Mouse (Mus musculus) Patski (cell line): Measurements from ENCODE around the gene Gast. TPM values are rescaled to one million over a fixed set of nuclear protein-coding genes. Genes with fewer than 3 reads are reported as not detected.
"Not testable (repeated sequence)": the region's sequence is repeated elsewhere in the genome, so short reads cannot be mapped to it uniquely, and the experiment has no call there.

Experiments
- ATAC-seq: fragments of 100-300 bp; one replicate; pipeline ENCODE4 v1.8.0; 2021
- CTCF ChIA-PET: fragments of 350-600 bp; sonication (Branson Sonifier 250); formaldehyde crosslinking; loops from one replicate; lab custom pipeline; 2022; ENCODE audit warnings: inconsistent platforms; lab: Charles Lee
- POLR2A ChIA-PET: fragments of 350-600 bp; sonication (Branson Sonifier 250); formaldehyde crosslinking; loops from one replicate; lab custom pipeline; 2022; ENCODE audit warnings: antibody characterized with exemption, inconsistent platforms; lab: Charles Lee
- DNase-seq: peaks from one replicate; pipeline ENCODE4 v3.0.0-alpha.2; 2011; ENCODE audit warnings: low read depth, low spot score
- H3K27me3 ChIP-seq: fragments of 371-371 bp; one replicate; pipeline ENCODE4 v1.5.1; 2021
- CTCF ChIP-seq: fragments of 100-300 bp; IDR thresholded peaks from one replicate; pipeline ENCODE4 v1.5.1; 2021
- in situ Hi-C: fragments of 300-500 bp; cut with MboI; formaldehyde crosslinking; loops from 3 replicates; pipeline ENCODE4 v1.11.1; 2018; ENCODE audit warnings: low pct_unique_long_range_greater_than_20kb, mixed read lengths
- polyA plus RNA-seq: library from polyadenylated mRNA; unstranded; gene quantifications from one replicate; pipeline ENCODE4 v1.2.3, GENCODE M21; 2021

Gast gene
- polyA plus RNA-seq, 1 experiment from 2014 or later, result not detected

DNA sequence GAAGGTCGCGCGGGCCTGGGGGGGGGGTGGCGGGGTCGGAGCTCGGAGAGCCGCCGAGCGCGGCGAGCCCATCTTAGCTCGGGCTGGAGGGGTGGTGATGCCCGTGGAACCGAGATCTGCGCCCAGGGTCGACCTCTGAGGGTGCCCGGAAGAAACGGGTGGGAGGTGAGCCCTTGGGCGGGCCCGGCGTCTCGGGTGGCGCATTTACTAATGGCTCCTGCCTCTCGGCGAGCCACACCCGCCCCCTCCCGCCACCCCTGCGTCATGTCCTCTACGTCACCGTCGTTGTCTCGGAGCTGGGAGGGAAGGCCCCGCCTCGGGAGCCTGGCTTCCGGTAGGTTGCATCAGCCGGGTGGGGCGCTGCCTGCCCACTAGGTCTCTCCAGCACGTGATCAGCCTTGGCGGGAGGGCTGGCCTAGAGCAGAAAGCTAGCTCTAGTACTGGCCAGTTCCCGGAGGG, 14.0 kb upstream of the Gast start:
- peak; percentile 74 for ATAC-seq
- peak; percentile 87 for DNase-seq
- in situ Hi-C loops, result no loop called here
- TF ChIP-seq CTCF, result no peak
- ChIA-PET CTCF (no interaction called here), POLR2A (interaction anchor here (0.7 to 1.1 kb wide), 4 partner anchors 9 to 1154 kb away, joined by 3 to 5 read pairs (median 4); no protein-coding TSS in a partner anchor)
- no peaks in the 10 kb centered on the region for H3K27me3 ChIP-seq

DNA sequence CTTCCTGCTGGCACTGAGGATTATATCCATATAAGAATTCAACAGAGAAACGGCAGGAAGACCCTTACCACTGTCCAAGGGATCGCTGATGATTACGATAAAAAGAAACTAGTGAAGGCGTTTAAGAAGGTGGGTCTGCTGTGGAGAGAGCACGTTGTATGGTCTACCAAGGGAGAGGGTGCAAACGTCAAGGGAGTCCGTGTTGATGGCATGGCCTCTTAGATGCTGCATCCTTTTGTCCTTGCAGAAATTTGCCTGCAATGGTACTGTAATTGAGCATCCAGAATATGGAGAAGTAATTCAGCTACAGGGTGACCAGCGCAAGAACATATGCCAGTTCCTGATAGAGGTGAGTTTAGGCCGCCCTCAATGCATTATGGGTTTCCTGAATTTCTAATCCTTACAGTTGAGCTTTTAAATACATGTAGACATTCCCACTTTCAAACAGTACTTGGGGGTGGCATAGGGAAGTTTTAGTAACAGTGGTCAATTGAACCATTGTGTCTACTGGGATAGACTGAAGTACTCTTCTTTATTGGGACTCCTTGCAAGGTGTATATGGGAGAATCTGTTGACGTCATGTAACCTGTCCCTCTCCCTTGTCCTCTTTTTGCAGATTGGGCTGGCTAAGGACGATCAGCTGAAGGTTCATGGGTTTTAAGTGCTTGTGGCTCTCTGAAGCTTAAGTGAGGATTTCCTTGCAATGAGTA, 13.4 kb upstream of the Gast start:
- H3K27me3 ChIP-seq, DNase-seq, ATAC-seq, in situ Hi-C loops: not testable (repeated sequence)
- POLR2A ChIA-PET, result interaction anchor here (0.7 kb wide), 2 partner anchors 10 to 1155 kb away, joined by 4 to 5 read pairs; no protein-coding TSS in a partner anchor
- CTCF ChIA-PET, result interaction anchor here (0.9 to 1.3 kb wide), 2 partner anchors 16 to 22 kb away, joined by 3 to 4 read pairs; no protein-coding TSS in a partner anchor

DNA sequence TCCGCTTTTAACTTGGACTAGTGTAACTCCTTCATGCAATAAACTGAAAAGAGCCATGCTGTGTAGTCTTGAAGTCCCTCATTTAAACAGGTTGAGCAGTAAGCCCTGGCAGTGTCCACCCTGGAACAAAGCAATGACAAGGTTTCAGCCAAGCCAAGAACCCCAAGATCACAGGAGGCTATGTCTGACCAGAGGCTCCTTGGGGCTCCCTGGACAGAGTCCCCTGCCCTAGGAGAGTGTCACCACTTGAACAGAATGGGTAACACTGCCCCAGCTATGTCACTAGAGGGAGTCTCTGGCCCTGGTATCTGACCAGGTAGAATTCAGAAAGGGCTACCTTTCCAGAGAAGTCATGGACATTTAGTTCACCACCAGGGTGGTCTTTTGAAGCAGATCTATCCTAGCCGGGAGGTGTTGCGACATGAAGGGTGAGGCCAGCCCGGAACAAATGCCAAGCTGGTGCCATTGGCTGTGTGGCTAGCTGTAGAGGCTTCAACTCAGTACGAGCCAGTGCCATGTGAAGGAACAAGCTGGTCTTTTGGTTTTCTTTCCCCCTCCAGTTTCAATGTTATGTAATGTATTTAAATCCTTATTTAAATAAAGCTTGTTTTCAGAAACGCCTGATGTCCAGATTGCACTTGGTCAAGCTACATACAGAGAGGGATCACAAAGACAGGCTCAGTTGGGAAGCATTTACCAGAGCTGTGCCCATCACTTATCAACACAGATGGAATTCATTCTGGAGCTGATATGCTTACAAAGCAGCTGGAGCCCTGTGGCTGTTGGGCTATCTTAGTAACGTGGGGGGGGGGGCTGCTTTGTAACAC, 12.5 kb upstream of the Gast start:
- not testable (repeated sequence) for DNase-seq

DNA sequence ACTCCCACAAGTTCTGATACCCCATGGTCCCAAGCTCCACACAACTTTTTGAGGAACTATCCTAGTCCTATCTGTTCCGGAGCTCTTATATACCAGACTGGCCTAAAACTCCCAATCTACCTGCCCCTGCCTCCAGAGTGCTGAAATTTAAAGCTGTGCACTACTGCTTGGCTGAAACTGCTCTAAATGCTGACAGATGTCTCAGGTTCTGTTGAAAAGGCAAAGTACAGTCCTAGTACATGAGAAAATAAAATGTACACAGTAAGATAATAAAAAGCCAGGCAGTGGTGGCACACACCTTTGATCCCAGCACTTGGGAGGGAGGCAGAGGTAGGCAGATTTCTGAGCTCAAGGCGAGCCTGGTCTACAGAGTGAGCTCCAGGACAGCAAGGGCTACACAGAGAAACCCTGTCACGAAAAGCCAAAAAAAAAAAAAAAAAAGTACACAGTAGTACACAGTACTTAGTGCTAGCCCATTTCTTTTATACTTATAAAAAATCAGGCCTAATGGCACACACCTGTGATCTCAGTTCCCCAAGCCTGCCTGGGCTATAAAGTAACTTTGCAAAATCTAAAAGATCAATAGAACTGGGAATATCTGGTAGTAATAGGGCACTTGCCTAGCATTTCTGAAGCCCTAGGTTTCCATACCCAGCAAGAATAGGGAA, 11.5 kb upstream of the Gast start:
- ChIA-PET POLR2A (interaction anchor here (1.0 kb wide), 1 partner anchor 32 kb away, joined by 3 read pairs; no protein-coding TSS in a partner anchor), CTCF (interaction anchor here (1.0 to 2.6 kb wide), 7 partner anchors 9 to 1301 kb away, joined by 3 to 13 read pairs (median 6); no protein-coding TSS in a partner anchor)
- no peak for TF ChIP-seq CTCF
- in situ Hi-C loops, result no loop called here
- no peaks in the 10 kb centered on the region for H3K27me3 ChIP-seq
- DNase-seq, result no peak
- ATAC-seq, result no peak

More for the DNA sequence above, 12.5 kb upstream of the Gast start:
- in situ Hi-C loops, H3K27me3 ChIP-seq, ATAC-seq: not testable (repeated sequence)
- POLR2A ChIA-PET, result interaction anchor here (0.7 to 1.0 kb wide), 2 partner anchors 20 to 33 kb away, joined by 3 read pairs; no protein-coding TSS in a partner anchor
- CTCF ChIA-PET, result interaction anchor here (0.9 to 1.8 kb wide), 3 partner anchors 16 to 23 kb away, joined by 3 to 7 read pairs (median 4); no protein-coding TSS in a partner anchor

DNA sequence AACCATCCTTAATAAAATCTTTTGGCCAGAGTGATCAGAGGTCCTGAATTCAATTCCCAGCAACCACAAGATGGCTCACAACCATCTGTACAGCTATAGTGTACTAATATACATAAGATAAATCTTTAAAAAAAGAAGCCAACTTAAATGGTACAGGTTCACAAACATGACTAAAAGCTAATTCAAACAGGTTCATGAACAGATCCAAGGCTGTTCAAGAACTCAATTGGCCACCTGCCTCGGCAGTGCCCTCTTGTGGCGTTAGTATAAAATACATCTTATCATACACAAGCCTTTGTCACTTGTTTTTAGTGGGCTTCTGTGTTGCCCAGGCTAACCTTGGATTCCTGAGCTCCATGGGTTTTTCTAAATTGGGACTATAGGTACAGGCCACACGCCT, 10.6 kb upstream of the Gast start:
- no peak for DNase-seq
- CTCF ChIA-PET, result interaction anchor here (1.0 to 2.6 kb wide), 6 partner anchors 8 to 1302 kb away, joined by 3 to 13 read pairs (median 6); no protein-coding TSS in a partner anchor
- no peaks in the 10 kb centered on the region for H3K27me3 ChIP-seq
- in situ Hi-C loops, result no loop called here
- ATAC-seq, result no peak
- POLR2A ChIA-PET, result no interaction called here
- TF ChIP-seq CTCF, result peak; percentile 86

DNA sequence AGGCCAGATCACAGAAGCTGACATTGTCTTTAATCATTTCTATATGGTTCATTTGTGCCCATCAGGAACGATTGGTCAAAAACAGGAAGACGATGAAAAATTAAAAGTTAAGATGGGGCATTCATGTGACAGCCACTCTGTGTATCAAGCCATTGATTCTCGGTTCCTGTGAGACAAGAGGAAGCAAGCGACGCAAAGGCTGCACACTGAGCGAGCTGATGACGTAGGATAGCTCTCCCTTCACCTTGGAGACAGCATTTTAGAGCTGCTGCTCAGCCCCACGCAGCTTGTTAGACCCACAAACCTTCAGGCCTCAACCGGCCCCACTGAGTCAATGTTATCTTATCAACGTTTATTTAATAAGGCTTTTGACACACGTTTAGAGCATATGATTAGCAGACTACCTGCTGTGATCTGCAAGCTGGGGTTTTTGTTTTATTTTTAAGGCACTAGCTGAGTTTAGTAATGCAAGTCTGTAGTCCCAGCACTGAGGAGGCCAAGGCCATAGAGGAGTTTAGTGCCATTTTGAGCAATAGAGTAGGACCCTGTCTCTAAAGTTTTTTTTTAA, 9.1 kb upstream of the Gast start:
- no peak for TF ChIP-seq CTCF
- ChIA-PET POLR2A (no interaction called here), CTCF (interaction anchor here (2.2 kb wide), 1 partner anchor 11 kb away, joined by 13 read pairs; no protein-coding TSS in a partner anchor)
- no peaks in the 10 kb centered on the region for H3K27me3 ChIP-seq
- in situ Hi-C loops, result no loop called here
- ATAC-seq, result no peak
- DNase-seq, result no peak

DNA sequence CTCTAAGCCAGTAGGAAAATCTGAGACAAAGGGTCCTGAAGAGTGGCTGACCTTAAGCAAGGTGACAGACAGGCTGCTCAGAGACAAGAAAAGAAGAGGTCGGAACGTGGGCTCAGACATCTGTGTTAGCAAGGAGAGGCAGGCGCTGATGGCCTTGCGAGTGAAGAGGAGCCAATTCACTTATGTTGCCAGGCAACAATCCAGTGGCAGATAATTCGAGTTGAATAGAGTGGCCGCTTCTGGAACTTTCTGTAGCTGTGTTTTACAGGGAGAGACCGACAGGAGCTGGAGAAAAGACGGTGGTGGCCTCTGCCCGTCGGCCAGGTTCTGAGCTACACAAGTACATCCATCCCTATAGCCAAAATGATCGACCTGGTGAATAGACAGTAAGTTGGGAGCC, 6.9 kb upstream of the Gast start:
- ATAC-seq (no peak), DNase-seq (no peak)
- in situ Hi-C loops, result no loop called here
- TF ChIP-seq CTCF, result no peak
- ChIA-PET POLR2A (no interaction called here), CTCF (interaction anchor here (1.0 kb wide), 2 partner anchors 9 to 11 kb away, joined by 3 read pairs; no protein-coding TSS in a partner anchor)
- no peaks in the 10 kb centered on the region for H3K27me3 ChIP-seq

DNA sequence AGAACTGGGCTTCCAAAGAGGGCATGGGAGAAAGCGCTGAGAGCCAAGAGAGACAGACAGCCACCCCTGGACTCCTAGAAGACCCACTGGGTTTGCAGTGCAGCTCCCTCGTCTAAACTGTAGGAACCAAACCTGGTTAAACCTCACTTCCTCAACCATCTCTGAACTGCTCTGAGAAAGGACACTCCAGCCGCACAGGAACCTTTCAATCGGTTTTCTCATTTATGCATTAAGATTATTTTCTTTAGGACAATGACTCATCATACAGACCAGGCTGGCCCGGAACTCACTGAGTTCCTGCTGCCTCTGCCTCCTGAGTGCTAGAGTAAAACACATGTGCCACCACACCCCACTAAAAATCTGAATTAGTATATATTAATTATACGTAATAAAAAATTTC, 6.4 kb upstream of the Gast start:
- DNase-seq, result no peak
- in situ Hi-C loops, result no loop called here
- no peak for ATAC-seq
- no peaks in the 10 kb centered on the region for H3K27me3 ChIP-seq
- CTCF ChIA-PET, result interaction anchor here (1.0 kb wide), 2 partner anchors 9 to 10 kb away, joined by 3 read pairs; no protein-coding TSS in a partner anchor
- no peak for TF ChIP-seq CTCF
- POLR2A ChIA-PET, result no interaction called here

DNA sequence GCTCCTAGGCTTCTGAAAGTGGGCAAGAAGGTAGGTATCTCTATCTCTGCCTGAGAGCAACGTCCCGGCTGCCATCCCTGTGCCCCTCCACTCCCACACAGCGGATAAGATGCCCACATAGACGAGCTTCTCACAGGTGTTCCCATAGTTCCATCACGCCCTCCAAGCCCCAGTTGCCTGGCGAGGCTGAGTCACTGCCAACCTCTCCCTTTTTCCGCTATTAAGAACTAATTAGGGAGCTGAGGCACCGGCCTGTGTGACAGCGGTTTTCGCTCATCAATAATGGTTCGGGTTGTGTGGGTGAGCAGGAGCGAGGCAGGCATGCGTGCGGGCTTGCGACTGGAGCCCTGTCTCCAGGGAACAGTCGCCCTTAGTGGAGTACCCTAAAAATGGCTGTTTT, 4.0 kb upstream of the Gast start:
- ChIA-PET POLR2A (no interaction called here), CTCF (interaction anchor here (1.3 kb wide), 1 partner anchor 14 kb away, joined by 3 read pairs; no protein-coding TSS in a partner anchor)
- no peak for TF ChIP-seq CTCF
- in situ Hi-C loops, result no loop called here
- peak; percentile 14 for ATAC-seq
- no peak for DNase-seq
- H3K27me3 ChIP-seq, result no peaks in the 10 kb centered on the region

DNA sequence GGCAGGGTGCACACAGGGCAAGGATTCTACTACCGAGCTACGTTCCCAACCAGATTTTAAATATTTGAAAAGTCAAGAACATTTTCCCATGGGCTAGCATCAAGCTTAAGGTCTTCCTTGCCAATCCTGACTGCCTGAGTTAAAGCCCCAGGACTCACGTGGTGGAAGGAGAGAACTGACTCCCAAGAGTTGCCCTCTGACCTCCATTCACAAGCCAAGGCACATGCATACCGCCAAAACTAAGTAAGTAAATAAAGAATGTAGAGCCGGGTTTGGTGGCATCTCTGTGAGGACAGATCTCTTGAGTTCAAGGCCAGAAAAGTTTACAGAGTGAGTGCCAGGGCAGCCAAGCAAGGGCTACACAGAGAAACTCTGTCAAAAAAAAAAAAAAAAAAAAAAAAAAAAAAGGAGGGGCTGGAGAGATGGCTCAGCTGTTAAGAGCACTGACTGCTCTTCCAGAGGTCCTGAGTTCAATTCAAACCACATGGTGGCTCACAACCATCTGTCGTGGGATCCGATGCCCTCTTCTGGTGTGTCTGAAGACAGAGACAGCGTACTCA, 3.3 kb upstream of the Gast start:
- in situ Hi-C loops, DNase-seq, H3K27me3 ChIP-seq, POLR2A ChIA-PET, ATAC-seq: not testable (repeated sequence)
- CTCF ChIA-PET, result interaction anchor here (1.3 to 1.8 kb wide), 2 partner anchors 7 to 13 kb away, joined by 3 to 6 read pairs; no protein-coding TSS in a partner anchor
